Mouse (Mus musculus): ENCODE results near the gene Ltk. TPM values are rescaled to one million over a fixed set of nuclear protein-coding genes. Genes with fewer than 3 reads are reported as not detected.

Gene Ltk
- not detected in 2 replicates for polyA plus RNA-seq (2011; ENCODE audit: insufficient read length, low read depth, missing spikeins)

DNA sequence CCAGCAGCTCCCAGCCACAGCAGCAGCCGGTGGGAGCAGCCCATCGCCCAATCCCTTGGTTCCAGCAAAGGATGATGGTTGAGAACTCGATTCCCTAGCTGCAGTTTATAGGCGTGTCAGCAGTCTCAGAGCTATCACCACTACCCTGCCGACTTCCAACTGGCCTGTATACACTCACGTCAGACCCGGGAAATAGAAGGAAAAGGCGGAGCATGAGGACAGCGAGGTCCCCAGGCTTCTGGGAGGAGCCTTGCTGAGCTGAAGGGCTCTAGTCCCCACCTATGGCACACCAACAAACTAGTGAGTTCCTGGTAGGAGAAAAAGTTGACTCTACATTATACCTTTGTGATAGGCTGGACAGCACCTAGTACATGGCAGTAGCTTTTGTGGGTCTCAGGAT, at the start of gene Ltk:
Ltk (minus strand) TSS at position 181 of the 400 bp plus-strand sequence.
- no peak within 1 kb of the TSS for H3K27ac ChIP-seq (ENCODE audit: insufficient read depth, low read length)
- no peaks in the 10 kb centered on the region for H3K4me1 ChIP-seq (ENCODE audit: control insufficient read depth, insufficient read depth, low read length)
- no peak within 1 kb of the TSS for H3K4me3 ChIP-seq (ENCODE audit: insufficient read depth, low read length)
- TF ChIP-seq CTCF (IDR thresholded peaks at IDR 0.05; ENCODE audit: borderline replicate concordance, insufficient read depth, low read length) (no peak), POLR2A (IDR thresholded peaks at IDR 0.05; ENCODE audit: low read depth, low read length) (no peak)

DNA sequence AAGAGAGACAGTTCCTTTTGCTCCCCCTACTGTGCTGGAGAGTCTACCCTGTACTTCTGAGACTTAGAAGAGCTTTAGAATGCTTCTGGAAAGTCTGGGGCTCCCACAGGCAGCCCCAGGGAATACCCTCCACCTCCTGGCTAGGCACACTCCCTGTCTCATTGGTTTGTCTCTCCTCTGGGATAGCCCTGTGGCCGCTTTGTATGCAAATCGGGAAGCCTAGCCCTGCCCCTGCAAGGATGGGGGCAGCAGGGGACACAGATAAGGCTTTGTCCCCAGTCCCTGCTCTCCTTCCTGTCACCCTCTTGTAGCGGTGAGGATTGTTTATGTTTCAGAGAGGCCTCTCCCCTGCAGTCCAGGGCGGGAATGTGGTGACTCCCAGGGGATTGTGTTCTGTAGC, 48.6 kb upstream of the Ltk start:
- TF ChIP-seq POLR2A (IDR thresholded peaks at IDR 0.05; ENCODE audit: low read depth, low read length) (no peak), CTCF (IDR thresholded peaks at IDR 0.05; ENCODE audit: borderline replicate concordance, insufficient read depth, low read length) (no peak)
- H3K4me3 ChIP-seq (ENCODE audit: insufficient read depth, low read length) = no peak overlapping the region
- no peak overlapping the region for H3K27ac ChIP-seq (ENCODE audit: insufficient read depth, low read length)
- H3K4me1 ChIP-seq (ENCODE audit: control insufficient read depth, insufficient read depth, low read length) = 0 out of 2 replicates have a peak, but pooled peaks cover 2% of the 10 kb centered on the region

DNA sequence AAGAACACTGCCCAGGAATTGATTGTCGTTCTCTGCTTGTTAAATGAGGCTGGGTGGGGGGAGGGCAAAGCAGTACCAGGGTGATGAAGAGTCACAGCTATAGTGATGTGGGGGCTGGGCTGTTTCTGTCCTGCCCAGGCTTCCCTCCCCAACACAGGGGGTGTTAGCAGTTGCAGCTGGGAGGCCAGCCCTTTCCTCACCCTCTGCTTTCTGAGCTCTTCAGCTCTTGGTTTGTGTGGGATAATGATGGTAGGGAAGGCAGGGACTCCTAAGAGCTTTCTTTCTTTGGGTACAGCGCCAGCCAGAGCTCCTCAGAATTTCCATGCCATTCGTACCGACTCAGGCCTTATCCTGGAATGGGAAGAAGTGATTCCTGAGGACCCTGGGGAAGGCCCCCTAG, 48.2 kb upstream of the Ltk start:
- Histone ChIP-seq H3K4me3 (ENCODE audit: insufficient read depth, low read length) (no peak overlapping the region), H3K27ac (ENCODE audit: insufficient read depth, low read length) (no peak overlapping the region), H3K4me1 (ENCODE audit: control insufficient read depth, insufficient read depth, low read length) (0 out of 2 replicates have a peak, but pooled peaks cover 4% of the 10 kb centered on the region)
- TF ChIP-seq CTCF (IDR thresholded peaks at IDR 0.05; ENCODE audit: borderline replicate concordance, insufficient read depth, low read length) (no peak), POLR2A (IDR thresholded peaks at IDR 0.05; ENCODE audit: low read depth, low read length) (no peak)

DNA sequence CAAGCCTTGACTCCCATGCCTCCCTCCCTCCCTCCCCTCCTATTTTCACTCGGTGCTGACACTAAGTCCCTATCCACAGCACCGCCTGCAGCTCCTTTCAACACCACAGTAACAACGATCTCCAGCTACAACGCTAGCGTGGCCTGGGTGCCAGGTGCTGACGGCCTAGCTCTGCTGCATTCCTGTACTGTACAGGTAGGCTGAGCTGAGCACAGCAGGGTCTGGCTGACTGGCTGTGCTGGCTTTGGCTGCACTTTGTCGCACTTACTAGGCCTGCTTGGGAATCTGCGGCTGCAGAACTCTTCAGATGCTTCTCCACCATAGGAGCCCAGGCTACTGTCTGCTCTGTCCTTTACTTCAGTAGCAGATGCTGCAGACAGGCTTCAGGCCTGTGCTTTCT, 45.3 kb upstream of the Ltk start:
- TF ChIP-seq CTCF (IDR thresholded peaks at IDR 0.05; ENCODE audit: borderline replicate concordance, insufficient read depth, low read length) (no peak), POLR2A (IDR thresholded peaks at IDR 0.05; ENCODE audit: low read depth, low read length) (no peak)
- no peak overlapping the region for H3K4me3 ChIP-seq (ENCODE audit: insufficient read depth, low read length)
- H3K4me1 ChIP-seq (ENCODE audit: control insufficient read depth, insufficient read depth, low read length) = peaks cover 8% of the 10 kb centered on the region; the same call in 1 of the 2 replicates
- H3K27ac ChIP-seq (ENCODE audit: insufficient read depth, low read length) = no peak overlapping the region

DNA sequence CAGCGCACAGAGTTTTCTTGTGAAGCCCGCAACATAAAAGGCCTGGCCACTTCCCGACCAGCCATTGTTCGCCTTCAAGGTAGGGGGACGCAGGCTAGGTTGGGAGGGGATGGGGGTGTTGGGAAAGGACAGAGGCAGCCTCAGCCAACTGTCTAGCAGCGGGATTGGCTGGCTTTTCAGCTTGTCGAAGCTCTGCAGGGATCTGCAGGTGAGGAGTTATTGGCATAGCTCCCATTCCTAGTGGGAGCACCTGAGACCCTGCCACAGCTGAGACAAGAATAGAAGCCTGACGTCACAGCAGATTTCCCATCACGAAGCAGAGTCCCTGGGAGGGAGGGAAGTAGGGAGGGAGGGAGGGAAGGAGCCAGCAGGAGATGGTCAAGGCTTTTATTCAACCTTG, 44.5 kb upstream of the Ltk start:
- TF ChIP-seq CTCF (IDR thresholded peaks at IDR 0.05; ENCODE audit: borderline replicate concordance, insufficient read depth, low read length) = no peak
- TF ChIP-seq POLR2A (IDR thresholded peaks at IDR 0.05; ENCODE audit: low read depth, low read length) = no peak
- Histone ChIP-seq H3K27ac (ENCODE audit: insufficient read depth, low read length) (no peak overlapping the region), H3K4me1 (ENCODE audit: control insufficient read depth, insufficient read depth, low read length) (peaks cover 8% of the 10 kb centered on the region; the same call in 1 of the 2 replicates), H3K4me3 (ENCODE audit: insufficient read depth, low read length) (no peak overlapping the region)

DNA sequence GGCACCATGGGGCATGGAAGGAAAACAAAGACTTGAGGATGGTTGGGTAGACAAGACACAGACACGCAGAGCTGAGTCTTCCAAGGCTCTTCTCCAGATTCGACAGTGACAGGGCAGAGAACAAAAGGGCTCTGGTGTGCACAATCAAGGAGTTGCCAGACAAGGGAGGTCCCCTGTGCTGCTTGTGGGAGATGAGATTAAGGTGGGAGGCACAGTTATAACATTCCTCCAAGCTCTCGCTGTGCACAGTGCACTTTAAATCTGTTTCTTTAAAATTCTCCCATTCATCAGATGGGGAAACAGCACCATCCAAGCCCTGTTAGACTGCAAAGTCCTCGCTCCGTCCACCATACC, 44.0 kb upstream of the Ltk start:
- no peak overlapping the region for H3K27ac ChIP-seq (ENCODE audit: insufficient read depth, low read length)
- no peak overlapping the region for H3K4me3 ChIP-seq (ENCODE audit: insufficient read depth, low read length)
- peaks cover 8% of the 10 kb centered on the region; the same call in 1 of the 2 replicates for H3K4me1 ChIP-seq (ENCODE audit: control insufficient read depth, insufficient read depth, low read length)
- TF ChIP-seq POLR2A (IDR thresholded peaks at IDR 0.05; ENCODE audit: low read depth, low read length) (no peak), CTCF (IDR thresholded peaks at IDR 0.05; ENCODE audit: borderline replicate concordance, insufficient read depth, low read length) (no peak)

DNA sequence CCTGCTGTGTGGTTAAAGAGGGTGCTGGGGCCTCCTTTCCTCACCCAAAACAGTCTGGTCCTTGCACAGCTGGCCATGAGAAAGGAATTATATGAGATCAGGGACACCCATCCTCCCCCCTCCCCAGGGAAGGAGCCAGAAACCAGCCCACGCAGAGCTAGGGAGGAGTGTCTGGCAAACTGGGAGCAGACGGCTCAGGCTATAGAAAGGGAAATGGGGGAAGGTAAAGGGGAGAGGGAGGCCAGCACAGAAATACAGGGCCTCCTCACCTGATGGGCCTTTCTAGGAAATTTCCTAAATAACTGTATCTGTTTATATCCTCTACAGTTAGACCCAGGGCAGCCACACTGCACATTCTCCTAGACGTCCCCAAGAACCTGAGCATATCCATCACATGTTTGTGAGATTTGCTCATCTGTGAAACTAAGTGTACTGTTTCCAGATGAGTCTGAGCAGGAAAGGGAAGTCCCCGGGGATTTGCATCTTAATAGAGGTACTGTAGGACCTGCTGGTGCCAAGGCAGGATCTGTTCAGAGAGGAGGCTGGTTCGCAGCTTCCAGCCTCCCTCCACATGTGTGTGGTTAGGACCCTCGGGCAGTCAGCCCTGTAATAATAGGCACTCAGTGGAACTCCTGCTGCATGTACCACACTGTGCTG, 43.5 kb upstream of the Ltk start:
- TF ChIP-seq POLR2A (IDR thresholded peaks at IDR 0.05; ENCODE audit: low read depth, low read length) = no peak
- TF ChIP-seq CTCF (IDR thresholded peaks at IDR 0.05; ENCODE audit: borderline replicate concordance, insufficient read depth, low read length) = no peak
- no peak overlapping the region for H3K27ac ChIP-seq (ENCODE audit: insufficient read depth, low read length)
- H3K4me1 ChIP-seq (ENCODE audit: control insufficient read depth, insufficient read depth, low read length) = peaks cover 8% of the 10 kb centered on the region; the same call in 1 of the 2 replicates
- H3K4me3 ChIP-seq (ENCODE audit: insufficient read depth, low read length) = no peak overlapping the region

DNA sequence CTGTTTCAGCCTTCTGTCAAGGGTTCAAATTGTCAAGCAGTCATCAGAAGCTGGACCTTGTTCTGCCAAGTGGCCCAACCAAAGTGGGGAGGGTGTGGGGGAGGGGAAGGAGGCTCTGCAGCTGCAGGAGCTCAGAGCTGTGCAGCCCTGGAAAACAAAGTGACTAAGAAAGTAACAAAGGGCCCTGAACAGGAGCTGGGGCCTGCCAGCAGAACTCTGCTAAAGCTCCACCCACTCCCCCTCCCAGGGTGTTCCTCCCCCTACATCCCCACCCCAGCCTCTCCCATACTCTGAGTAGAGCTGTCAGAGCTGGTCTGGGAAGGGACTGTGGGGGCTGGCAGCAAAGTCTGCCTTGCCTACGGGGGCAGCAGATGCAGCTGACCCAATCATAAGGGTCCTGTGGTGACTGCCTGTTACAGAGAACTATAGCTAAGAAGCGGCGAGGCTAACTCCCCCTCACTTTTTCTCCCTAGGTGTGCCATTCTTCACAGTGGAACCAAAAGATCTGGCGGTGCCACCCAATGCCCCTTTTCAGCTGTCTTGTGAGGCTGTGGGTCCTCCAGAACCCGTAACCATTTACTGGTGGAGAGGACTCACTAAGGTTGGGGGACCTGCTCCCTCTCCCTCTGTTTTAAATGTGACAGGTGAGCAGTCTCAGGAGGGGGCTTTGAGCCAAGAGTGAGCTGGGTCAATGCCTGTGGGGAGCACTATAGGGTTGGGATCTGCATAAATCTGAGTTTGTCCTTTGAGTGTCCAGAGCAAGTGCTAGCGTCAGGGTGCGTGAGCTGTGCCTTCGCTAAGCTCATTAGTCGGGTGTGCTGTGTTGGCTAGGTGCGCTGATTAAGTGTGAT, 42.8 kb upstream of the Ltk start:
- Histone ChIP-seq H3K27ac (ENCODE audit: insufficient read depth, low read length) (no peak overlapping the region), H3K4me3 (ENCODE audit: insufficient read depth, low read length) (no peak overlapping the region), H3K4me1 (ENCODE audit: control insufficient read depth, insufficient read depth, low read length) (peaks cover 8% of the 10 kb centered on the region; the same call in 1 of the 2 replicates)
- TF ChIP-seq CTCF (IDR thresholded peaks at IDR 0.05; ENCODE audit: borderline replicate concordance, insufficient read depth, low read length) = no peak
- TF ChIP-seq POLR2A (IDR thresholded peaks at IDR 0.05; ENCODE audit: low read depth, low read length) = no peak

DNA sequence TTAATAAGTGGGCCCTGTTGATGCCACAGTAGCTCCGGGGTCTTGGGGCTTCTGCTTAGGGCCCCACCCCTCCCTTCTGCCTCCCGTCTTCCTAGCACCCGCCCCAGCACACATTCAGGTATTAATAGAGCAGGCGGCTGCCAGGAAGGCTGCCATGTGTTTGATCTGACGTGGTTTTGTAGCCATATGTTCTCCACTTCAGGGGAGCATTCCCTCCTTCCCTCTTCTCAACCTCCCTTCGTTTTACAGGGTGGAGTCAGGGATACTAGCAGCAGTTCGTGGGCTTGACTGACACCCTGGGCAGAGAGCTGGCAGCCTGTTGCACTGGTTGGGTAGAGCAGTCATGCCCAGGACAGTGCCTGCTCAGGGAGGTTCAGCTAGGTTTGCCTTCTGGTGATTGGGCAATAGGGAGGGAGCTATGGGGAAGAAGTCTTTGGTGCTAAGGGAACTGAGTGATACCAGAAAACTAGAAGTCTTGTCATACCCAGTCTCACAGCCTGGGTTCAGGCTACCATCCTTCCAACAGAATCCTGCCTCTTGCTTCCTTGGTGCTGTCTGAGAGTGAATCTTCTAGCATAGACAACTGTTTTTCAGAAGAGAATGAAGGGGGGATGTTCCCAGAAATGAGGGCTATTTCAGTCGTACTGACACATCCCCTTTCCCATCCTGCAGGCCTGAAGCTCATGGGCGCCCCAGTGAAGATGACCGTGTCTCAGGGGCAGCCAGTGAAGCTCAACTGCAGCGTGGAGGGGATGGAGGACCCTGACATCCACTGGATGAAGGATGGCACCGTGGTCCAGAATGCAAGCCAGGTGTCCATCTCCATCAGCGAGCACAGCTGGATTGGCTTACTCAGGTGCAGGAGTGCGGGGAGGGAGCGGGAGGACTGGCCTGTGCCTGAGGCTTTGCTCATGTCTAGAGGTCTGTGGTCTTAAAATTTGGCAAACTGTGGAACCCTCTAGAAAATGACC, 40.9 kb upstream of the Ltk start:
- TF ChIP-seq POLR2A (IDR thresholded peaks at IDR 0.05; ENCODE audit: low read depth, low read length) (no peak), CTCF (IDR thresholded peaks at IDR 0.05; ENCODE audit: borderline replicate concordance, insufficient read depth, low read length) (no peak)
- H3K4me1 ChIP-seq (ENCODE audit: control insufficient read depth, insufficient read depth, low read length) = peaks cover 8% of the 10 kb centered on the region; the same call in 1 of the 2 replicates
- 0 out of 2 replicates have a peak overlapping the region, but pooled peaks have one; percentile 65 for H3K4me3 ChIP-seq (ENCODE audit: insufficient read depth, low read length)
- H3K27ac ChIP-seq (ENCODE audit: insufficient read depth, low read length) = no peak overlapping the region

Measured in embryonic fibroblast, embryonic 13.5 days (primary cell).